ENCODE assay signal across 8 mouse cellular contexts in genomic region chr5:136137658-136138274, GRCm38 (mm10). TPM values are rescaled to one million over a fixed set of nuclear protein-coding genes. Genes with fewer than 3 reads are reported as not detected.
DNase-seq lines count a peak whose midpoint lies in the region; ATAC-seq and TF ChIP-seq lines count a peak whose summit lies in the region.

No protein-coding gene starts in this region.

- 75% methylated on average over 13 of the region's 13 CpGs for WGBS in hindbrain, embryonic 14.5 days
- 75% methylated on average over 13 of the region's 13 CpGs for WGBS in hindbrain, embryonic 12.5 days
- WGBS in embryonic facial prominence, embryonic 11.5 days = 73% methylated on average over 13 of the region's 13 CpGs
- WGBS in lung, embryonic 14.5 days = 76% methylated on average over 13 of the region's 13 CpGs

- peaks cover 16% of the 10 kb centered on the region for H3K4me1 ChIP-seq in hindbrain, embryonic 14.5 days (replicated peaks; ENCODE audit: control insufficient read depth, insufficient read depth, low read length)
- peaks cover 19% of the 10 kb centered on the region for H3K4me1 ChIP-seq in hindbrain, embryonic 12.5 days
- H3K4me1 ChIP-seq in embryonic facial prominence, embryonic 11.5 days (ENCODE audit: control insufficient read depth, insufficient read depth, low read length) = no peaks in the 10 kb centered on the region; the same call in 1 of the 2 replicates
- H3K4me1 ChIP-seq in lung, embryonic 14.5 days (ENCODE audit: insufficient read depth) = no peaks in the 10 kb centered on the region

- no peak overlapping the region for H3K9ac ChIP-seq in hindbrain, embryonic 14.5 days
- H3K9ac ChIP-seq in hindbrain, embryonic 12.5 days = no peak overlapping the region
- no peak overlapping the region for H3K9ac ChIP-seq in embryonic facial prominence, embryonic 11.5 days (replicated peaks; ENCODE audit: low read length)
- no peak overlapping the region for H3K9ac ChIP-seq in lung, embryonic 14.5 days

- peak; percentile 63 for TF ChIP-seq CTCF in lung, embryonic 14.5 days (IDR thresholded peaks at IDR 0.05; ENCODE audit: low read depth)

- H3K4me2 ChIP-seq in hindbrain, embryonic 14.5 days (replicated peaks) = no peak overlapping the region
- no peak overlapping the region for H3K4me2 ChIP-seq in hindbrain, embryonic 12.5 days (replicated peaks)
- no peak overlapping the region for H3K4me2 ChIP-seq in embryonic facial prominence, embryonic 11.5 days (ENCODE audit: low read depth, low read length)
- H3K4me2 ChIP-seq in lung, embryonic 14.5 days = no peak overlapping the region

- peaks cover 46% of the 10 kb centered on the region for H3K36me3 ChIP-seq in hindbrain, embryonic 14.5 days (replicated peaks; ENCODE audit: control insufficient read depth, insufficient read depth)
- peaks cover 41% of the 10 kb centered on the region for H3K36me3 ChIP-seq in hindbrain, embryonic 12.5 days
- H3K36me3 ChIP-seq in embryonic facial prominence, embryonic 11.5 days (replicated peaks; ENCODE audit: control insufficient read depth, insufficient read depth, low read depth, low read length) = peaks cover 11% of the 10 kb centered on the region
- peaks cover 49% of the 10 kb centered on the region for H3K36me3 ChIP-seq in lung, embryonic 14.5 days (ENCODE audit: insufficient read depth)

- H3K9me3 ChIP-seq in hindbrain, embryonic 14.5 days (ENCODE audit: control insufficient read depth, low read length) = no peaks in the 10 kb centered on the region
- no peaks in the 10 kb centered on the region for H3K9me3 ChIP-seq in hindbrain, embryonic 12.5 days (replicated peaks)
- no peaks in the 10 kb centered on the region for H3K9me3 ChIP-seq in embryonic facial prominence, embryonic 11.5 days (replicated peaks; ENCODE audit: control insufficient read depth, low read length)
- H3K9me3 ChIP-seq in lung, embryonic 14.5 days (ENCODE audit: low read depth, low read length) = no peaks in the 10 kb centered on the region

- ATAC-seq in hindbrain, embryonic 14.5 days (ENCODE audit: low FRiP score) = no peak
- ATAC-seq in hindbrain, embryonic 12.5 days (ENCODE audit: low FRiP score) = no peak
- no peak for ATAC-seq in embryonic facial prominence, embryonic 11.5 days (replicated peaks; ENCODE audit: insufficient number of reproducible peaks, low FRiP score, low TSS enrichment, low read depth)
- ATAC-seq in lung, embryonic 14.5 days (ENCODE audit: insufficient read depth) = no peak
- ATAC-seq in activated CD4-positive, CD25-positive, alpha-beta regulatory T cell, adult 4 months = no peak

- DNase-seq in hindbrain, embryonic 14.5 days (ENCODE audit: low spot score) = peak; percentile 47
- DNase-seq in CD4-positive helper T cell, adult 2 months (ENCODE audit: low read depth, low spot score) = peak; percentile 75
- DNase-seq in adrenal gland, adult 2 months = peak; percentile 38
- DNase-seq in embryonic facial prominence, embryonic 11.5 days (ENCODE audit: low spot score) = peak; percentile 62
- DNase-seq in lung, embryonic 14.5 days = peak; percentile 63
- peak; percentile 39 to 70 for DNase-seq in spleen, postnatal 14 days (ENCODE audit: low spot score in 2 of 2)

- no peak overlapping the region for H3K4me3 ChIP-seq in hindbrain, embryonic 14.5 days (replicated peaks; ENCODE audit: low read length)
- no peak overlapping the region for H3K4me3 ChIP-seq in hindbrain, embryonic 12.5 days
- no peak overlapping the region for H3K4me3 ChIP-seq in embryonic facial prominence, embryonic 11.5 days (ENCODE audit: low read depth, low read length)
- H3K4me3 ChIP-seq in lung, embryonic 14.5 days (ENCODE audit: low read depth, low read length) = no peak overlapping the region

- H3K27ac ChIP-seq in hindbrain, embryonic 14.5 days = no peak overlapping the region
- H3K27ac ChIP-seq in hindbrain, embryonic 12.5 days = no peak overlapping the region
- H3K27ac ChIP-seq in embryonic facial prominence, embryonic 11.5 days (replicated peaks; ENCODE audit: low read depth, low read length) = no peak overlapping the region
- no peak overlapping the region for H3K27ac ChIP-seq in lung, embryonic 14.5 days (ENCODE audit: low read depth)

- H3K27me3 ChIP-seq in hindbrain, embryonic 14.5 days (ENCODE audit: control insufficient read depth, insufficient read depth, low read length) = no peaks in the 10 kb centered on the region
- no peaks in the 10 kb centered on the region for H3K27me3 ChIP-seq in hindbrain, embryonic 12.5 days
- no peaks in the 10 kb centered on the region for H3K27me3 ChIP-seq in embryonic facial prominence, embryonic 11.5 days (ENCODE audit: control insufficient read depth, insufficient read depth, low read length)
- H3K27me3 ChIP-seq in lung, embryonic 14.5 days (ENCODE audit: insufficient read depth, low read length) = no peaks in the 10 kb centered on the region

RNA-seq across cellular contexts. Expression of gene Alkbh4, which starts 1.8 kb away (rescaled TPM):
- polyA plus RNA-seq in hindbrain, embryonic 14.5 days (2014; fragmentation: Nextera tagmentation; extraction: Ambion mirVana) = 16.7 and 17.1 TPM in 2 replicates
- 23.0 and 23.3 TPM in 2 replicates for polyA plus RNA-seq in hindbrain, embryonic 12.5 days (2016; fragmentation: Nextera tagmentation; extraction: Ambion mirVana)
- total RNA-seq in adrenal gland, adult 2 months (2021) = 1 to 10 TPM; 7.8 to 8.9 TPM
- polyA plus RNA-seq in adrenal gland, adult 2 months (2012; rRNA removed) = 16.3 and 20.6 TPM in 2 replicates
- 17.2 and 17.7 TPM in 2 replicates for polyA plus RNA-seq in embryonic facial prominence, embryonic 11.5 days (2014; fragmentation: Nextera tagmentation; extraction: Ambion mirVana)
- 12.9 and 14.8 TPM in 2 replicates for polyA plus RNA-seq in lung, embryonic 14.5 days (2014; fragmentation: Nextera tagmentation; extraction: Ambion mirVana)
- 10 to 100 TPM; 49.3 to 56.2 TPM for polyA plus RNA-seq in activated CD4-positive, CD25-positive, alpha-beta regulatory T cell, adult 4 months (2017; shearing (Covaris generic))

RNA-seq across cellular contexts. Expression of gene Lrwd1, which starts 1.9 kb away (rescaled TPM):
- 18.2 and 20.5 TPM in 2 replicates for polyA plus RNA-seq in hindbrain, embryonic 14.5 days (2014; fragmentation: Nextera tagmentation; extraction: Ambion mirVana)
- 34.5 and 36.6 TPM in 2 replicates for polyA plus RNA-seq in hindbrain, embryonic 12.5 days (2016; fragmentation: Nextera tagmentation; extraction: Ambion mirVana)
- total RNA-seq in adrenal gland, adult 2 months (2021) = 10 to 100 TPM in 1 of 2 experiments, 1 to 10 TPM in 1; 8.0 to 11.9 TPM
- polyA plus RNA-seq in adrenal gland, adult 2 months (2012; rRNA removed) = 24.8 and 26.6 TPM in 2 replicates
- polyA plus RNA-seq in embryonic facial prominence, embryonic 11.5 days (2014; fragmentation: Nextera tagmentation; extraction: Ambion mirVana) = 42.1 and 45.1 TPM in 2 replicates
- 36.6 and 37.6 TPM in 2 replicates for polyA plus RNA-seq in lung, embryonic 14.5 days (2014; fragmentation: Nextera tagmentation; extraction: Ambion mirVana)
- 10 to 100 TPM; 31.7 to 35.3 TPM for polyA plus RNA-seq in activated CD4-positive, CD25-positive, alpha-beta regulatory T cell, adult 4 months (2017; shearing (Covaris generic))

RNA-seq across cellular contexts. Expression of gene Polr2j, which starts 21.3 kb away (rescaled TPM):
- 209 and 235 TPM in 2 replicates for polyA plus RNA-seq in hindbrain, embryonic 14.5 days (2014; fragmentation: Nextera tagmentation; extraction: Ambion mirVana)
- polyA plus RNA-seq in hindbrain, embryonic 12.5 days (2016; fragmentation: Nextera tagmentation; extraction: Ambion mirVana) = 187 and 217 TPM in 2 replicates
- 10 to 100 TPM; 88.6 to 94.3 TPM for total RNA-seq in adrenal gland, adult 2 months (2021)
- 22.3 and 34.0 TPM in 2 replicates for polyA plus RNA-seq in adrenal gland, adult 2 months (2012; rRNA removed)
- 266 and 267 TPM in 2 replicates for polyA plus RNA-seq in embryonic facial prominence, embryonic 11.5 days (2014; fragmentation: Nextera tagmentation; extraction: Ambion mirVana)
- polyA plus RNA-seq in lung, embryonic 14.5 days (2014; fragmentation: Nextera tagmentation; extraction: Ambion mirVana) = 217 and 229 TPM in 2 replicates
- 100 to 1,000 TPM; 124 to 138 TPM for polyA plus RNA-seq in activated CD4-positive, CD25-positive, alpha-beta regulatory T cell, adult 4 months (2017; shearing (Covaris generic))

RNA-seq across cellular contexts. Expression of gene Orai2, which starts 32.7 kb away (rescaled TPM):
- 34.6 and 37.5 TPM in 2 replicates for polyA plus RNA-seq in hindbrain, embryonic 14.5 days (2014; fragmentation: Nextera tagmentation; extraction: Ambion mirVana)
- 19.0 and 21.3 TPM in 2 replicates for polyA plus RNA-seq in hindbrain, embryonic 12.5 days (2016; fragmentation: Nextera tagmentation; extraction: Ambion mirVana)
- total RNA-seq in adrenal gland, adult 2 months (2021) = 1 to 10 TPM; 2.5 to 4.0 TPM
- 9.5 and 9.7 TPM in 2 replicates for polyA plus RNA-seq in adrenal gland, adult 2 months (2012; rRNA removed)
- 6.0 and 6.2 TPM in 2 replicates for polyA plus RNA-seq in embryonic facial prominence, embryonic 11.5 days (2014; fragmentation: Nextera tagmentation; extraction: Ambion mirVana)
- 7.0 and 7.1 TPM in 2 replicates for polyA plus RNA-seq in lung, embryonic 14.5 days (2014; fragmentation: Nextera tagmentation; extraction: Ambion mirVana)
- 10 to 100 TPM; 62.2 to 74.1 TPM for polyA plus RNA-seq in activated CD4-positive, CD25-positive, alpha-beta regulatory T cell, adult 4 months (2017; shearing (Covaris generic))

RNA-seq across cellular contexts. Expression of gene Rasa4, which starts 54.0 kb away (rescaled TPM):
- 13.6 and 15.0 TPM in 2 replicates for polyA plus RNA-seq in hindbrain, embryonic 14.5 days (2014; fragmentation: Nextera tagmentation; extraction: Ambion mirVana)
- polyA plus RNA-seq in hindbrain, embryonic 12.5 days (2016; fragmentation: Nextera tagmentation; extraction: Ambion mirVana) = 12.5 and 13.1 TPM in 2 replicates
- 10 to 100 TPM; 10.5 to 14.7 TPM for total RNA-seq in adrenal gland, adult 2 months (2021)
- 29.5 and 34.4 TPM in 2 replicates for polyA plus RNA-seq in adrenal gland, adult 2 months (2012; rRNA removed)
- polyA plus RNA-seq in embryonic facial prominence, embryonic 11.5 days (2014; fragmentation: Nextera tagmentation; extraction: Ambion mirVana) = 3.8 and 5.5 TPM in 2 replicates
- polyA plus RNA-seq in lung, embryonic 14.5 days (2014; fragmentation: Nextera tagmentation; extraction: Ambion mirVana) = 4.2 and 4.4 TPM in 2 replicates
- 1 to 10 TPM; 1.8 to 2.2 TPM for polyA plus RNA-seq in activated CD4-positive, CD25-positive, alpha-beta regulatory T cell, adult 4 months (2017; shearing (Covaris generic))
